Mouse (Mus musculus) brain, embryonic 14.5 days (tissue): Measurements from ENCODE around the gene Etl4.

Source experiments
- CTCF ChIP-seq: fragments of 200-500 bp; IDR thresholded peaks from 2 replicates; pipeline ENCODE4 v1.5.1; 2012; ENCODE audit warnings: inconsistent platforms, mild to moderate bottlenecking, moderate library complexity, borderline replicate concordance; ENCODE audit not compliant: insufficient read depth, insufficient read length; ENCODE audit errors: extremely low read depth
- POLR2A ChIP-seq: fragments of 200-500 bp; IDR thresholded peaks from 2 replicates; pipeline ENCODE4 v1.6.1; 2012; ENCODE audit warnings: mild to moderate bottlenecking, inconsistent platforms, borderline replicate concordance; ENCODE audit not compliant: poor library complexity, insufficient read depth, insufficient read length, severe bottlenecking; ENCODE audit errors: extremely low read depth

GRCm38 (mm10) chr2:20764566-20765090 lies 855.0 kb downstream of the Etl4 start:
- TF ChIP-seq POLR2A (no peak), CTCF (no peak)
